Mouse (Mus musculus): ENCODE data around the gene Lrrc74a.

Lrrc74a gene

GRCm38 (mm10) chr12:86786149-86787019, 52.2 kb downstream of the Lrrc74a start:
- DNase-seq (ENCODE audit: low spot score in 2 of 2) = no peak

DNA sequence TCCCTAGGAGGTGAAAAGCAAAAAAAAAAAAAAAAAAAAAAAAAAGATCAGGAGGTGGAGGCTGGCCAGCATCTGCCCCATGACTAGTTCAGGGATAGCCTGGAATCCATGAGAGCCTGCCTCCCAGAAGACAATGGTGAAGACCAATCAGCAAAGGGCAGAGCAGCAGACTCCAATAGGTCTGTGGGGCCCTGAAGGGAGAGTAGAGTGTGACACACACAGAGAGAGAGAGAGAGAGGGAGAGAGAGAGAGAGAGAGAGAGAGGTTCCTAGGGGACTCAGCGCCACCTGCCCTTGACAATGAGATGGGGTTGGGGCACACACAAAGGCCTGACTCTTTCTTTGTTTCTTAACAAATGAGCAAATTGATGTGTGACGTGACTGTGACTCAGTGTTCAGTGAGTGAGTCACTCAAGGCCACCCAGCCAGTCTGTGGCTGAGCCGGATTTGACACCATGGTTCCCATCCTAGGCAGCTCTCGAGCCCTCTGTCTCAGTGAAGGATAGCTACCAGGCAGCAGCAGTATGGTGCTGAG, 52.9 kb downstream of the Lrrc74a start:
- no peak for DNase-seq (ENCODE audit: low spot score in 2 of 2)

DNA sequence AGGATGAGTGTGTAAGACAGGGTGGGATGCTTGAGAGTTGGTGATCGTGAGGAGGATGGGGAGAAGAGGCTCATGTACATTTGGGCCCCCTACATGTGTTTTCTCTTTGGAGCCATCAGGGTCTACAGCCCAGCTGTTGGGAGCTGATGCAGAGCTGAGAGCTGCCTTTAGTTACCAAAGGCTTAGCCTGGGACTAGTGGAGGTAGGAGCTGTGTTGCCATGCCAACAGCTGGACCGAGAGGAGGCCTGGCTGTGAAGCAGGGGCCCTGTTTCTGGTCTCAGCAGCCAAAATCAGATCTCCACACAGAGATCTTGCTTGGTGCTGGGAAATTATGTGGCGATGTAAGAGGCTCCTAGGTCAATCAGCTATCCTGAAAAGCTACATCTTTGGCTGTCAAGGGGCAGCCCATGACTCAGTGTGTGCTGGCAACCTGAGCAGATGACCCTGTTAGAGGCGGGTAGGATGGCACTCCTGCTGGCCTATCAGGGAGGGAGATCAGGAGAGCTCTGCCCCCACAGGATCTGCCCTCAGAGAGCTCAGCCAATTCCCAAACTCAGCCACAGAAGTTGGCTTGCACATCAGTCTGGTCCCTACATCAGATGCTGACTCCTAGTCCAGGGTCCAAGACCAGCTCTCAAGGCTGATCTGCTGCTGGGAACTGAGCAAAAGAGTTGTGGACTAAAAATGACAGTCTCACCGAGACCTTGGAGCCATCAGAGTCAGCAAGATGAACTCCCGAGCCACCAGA, 56.1 kb downstream of the Lrrc74a start:
- no peak for DNase-seq (ENCODE audit: low spot score in 2 of 2)

DNA sequence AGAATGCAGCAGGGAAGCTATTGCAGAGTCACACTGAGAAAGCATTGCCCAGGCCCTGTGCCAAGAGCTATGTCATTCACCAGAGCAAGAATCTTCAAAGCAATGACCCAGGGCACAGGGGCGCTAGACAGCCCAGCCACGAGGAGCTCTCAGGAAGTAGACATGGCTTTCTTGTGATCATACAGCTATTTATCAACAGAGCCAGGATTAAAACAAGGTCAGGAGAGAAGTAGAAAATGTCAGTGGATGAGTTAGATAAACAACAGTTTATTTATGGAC, 56.6 kb downstream of the Lrrc74a start:
- no peak for DNase-seq (ENCODE audit: low spot score in 2 of 2)

DNA sequence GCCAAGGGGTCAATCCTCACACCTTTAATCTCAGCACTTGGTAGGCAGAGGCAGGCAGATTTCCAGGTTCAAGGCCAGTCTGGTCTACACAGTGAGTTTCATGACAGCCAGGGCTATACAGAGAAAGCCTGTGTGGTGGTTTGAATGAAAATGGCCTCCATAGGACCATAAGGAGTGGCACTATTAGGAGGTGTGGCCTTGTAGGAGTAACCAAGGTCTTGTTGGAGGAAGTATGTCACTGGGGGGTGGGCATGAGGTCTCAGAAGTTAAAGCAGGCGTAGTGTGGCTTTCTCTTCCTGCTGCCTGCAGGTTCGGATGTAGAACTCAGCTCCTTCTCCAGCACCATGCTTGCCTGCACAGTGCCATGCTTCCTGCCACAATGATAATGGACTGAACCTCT, 57.8 kb downstream of the Lrrc74a start:
- no peak for DNase-seq (ENCODE audit: low spot score in 2 of 2)

- DNase-seq (ENCODE audit: low spot score in 2 of 2) = no peak
Observed at GRCm38 (mm10) chr12:86793830-86794229, 59.7 kb downstream of the Lrrc74a start.

DNA sequence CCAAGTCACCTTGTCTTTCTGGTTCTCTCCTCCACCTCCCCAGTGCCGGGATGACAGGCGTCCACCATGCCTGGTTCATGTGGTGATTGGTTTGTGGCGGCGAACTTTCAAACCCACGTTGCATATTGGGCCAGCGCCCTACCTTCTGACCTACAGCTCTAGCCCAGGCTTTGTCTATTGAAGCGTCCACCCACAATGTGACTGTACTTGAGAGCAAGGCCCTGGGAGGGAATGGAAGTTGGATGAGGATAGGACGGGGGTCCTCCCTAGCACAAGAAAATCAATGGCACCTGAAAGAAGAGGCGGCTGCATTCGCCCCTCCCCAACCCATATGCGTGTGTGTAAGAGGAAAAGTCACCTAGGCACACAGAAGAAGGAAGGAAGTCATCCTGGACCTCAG, 60.2 kb downstream of the Lrrc74a start:
- no peak for DNase-seq (ENCODE audit: low spot score in 2 of 2)

DNA sequence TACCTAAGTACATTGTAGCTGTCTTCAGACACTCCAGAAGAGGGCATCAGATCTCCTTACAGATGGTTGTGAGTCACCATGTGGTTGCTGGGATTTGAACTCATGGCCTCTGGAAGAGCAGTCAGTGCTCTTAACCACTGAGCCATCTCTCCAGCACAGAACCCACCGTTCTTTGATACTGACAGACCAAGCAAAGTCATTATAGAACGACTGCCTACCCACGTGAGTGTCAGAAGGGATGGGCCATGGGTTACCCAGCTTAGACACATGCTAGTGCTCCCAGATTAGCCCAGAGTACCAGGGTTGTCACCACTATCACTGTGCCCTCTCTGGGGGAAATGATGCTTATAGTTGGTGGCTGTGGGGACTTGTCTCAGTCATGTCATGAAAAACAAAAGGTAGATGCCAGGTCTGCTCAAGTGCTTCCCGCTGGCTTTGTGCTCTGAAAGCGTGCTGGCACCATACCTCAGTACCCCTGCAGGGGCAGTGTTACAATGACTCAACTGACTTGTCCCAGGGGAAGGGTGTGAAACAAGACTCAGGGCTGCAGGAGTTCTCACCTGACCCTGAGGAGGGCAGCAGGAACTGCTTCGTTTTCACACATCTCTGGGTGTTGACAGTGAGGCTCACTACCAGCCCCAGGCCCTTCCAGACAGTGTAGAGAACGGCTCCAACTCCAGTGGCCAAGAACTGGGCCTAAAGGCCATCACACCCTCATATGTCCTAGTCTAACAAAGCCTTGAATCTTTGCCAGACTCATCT, 61.1 kb downstream of the Lrrc74a start:
- DNase-seq (ENCODE audit: low spot score in 2 of 2) = peak in 1 of 2 experiments; percentile 35

- DNase-seq (ENCODE audit: low spot score in 2 of 2) = peak; percentile 78 to 91
Observed at GRCm38 (mm10) chr12:86795838-86796232, 61.7 kb downstream of the Lrrc74a start.

DNA sequence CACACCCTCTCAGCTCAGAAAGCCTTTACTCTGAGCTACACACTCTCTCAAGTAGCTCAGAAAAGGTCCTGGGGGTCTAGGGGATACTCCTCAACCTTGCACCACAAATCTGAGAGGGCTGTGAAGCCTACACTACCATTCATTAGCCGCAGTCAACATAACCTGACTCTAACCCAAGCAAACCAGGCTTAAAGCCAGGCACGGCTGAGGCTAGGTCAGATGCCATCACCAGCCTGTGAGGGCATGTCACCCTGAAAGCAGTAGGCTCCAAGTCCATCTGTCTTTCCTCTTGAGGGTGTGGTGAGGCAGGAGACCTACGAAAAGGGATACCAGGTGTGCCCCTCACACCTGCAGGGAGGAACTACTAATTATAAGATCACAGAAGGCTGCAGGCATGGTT, 62.2 kb downstream of the Lrrc74a start:
- no peak for DNase-seq (ENCODE audit: low spot score in 2 of 2)

GRCm38 (mm10) chr12:86797771-86798170, 63.6 kb downstream of the Lrrc74a start:
- DNase-seq (ENCODE audit: low spot score in 2 of 2) = no peak

GRCm38 (mm10) chr12:86798773-86799540, 64.8 kb downstream of the Lrrc74a start:
- peak; percentile 79 to 93 for DNase-seq (ENCODE audit: low spot score in 2 of 2)

DNA sequence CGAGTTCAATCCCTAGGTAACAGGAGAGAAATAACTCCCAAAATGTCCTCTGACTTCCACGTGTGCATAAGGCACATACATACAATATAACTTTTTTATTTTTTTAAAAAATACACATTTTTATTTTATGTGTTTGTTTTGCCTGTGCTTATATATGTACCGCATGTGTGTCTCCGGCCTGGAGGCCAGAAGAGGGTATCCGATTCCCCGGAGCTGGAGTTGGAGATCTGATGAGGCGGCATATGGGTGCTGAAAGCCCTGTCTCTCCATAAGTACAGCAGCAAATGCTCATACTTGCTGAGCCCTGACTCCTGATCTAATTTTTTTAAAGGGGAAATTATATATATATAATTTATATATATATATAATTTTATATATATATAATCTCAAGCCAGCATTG, 65.6 kb downstream of the Lrrc74a start:
- DNase-seq (ENCODE audit: low spot score in 2 of 2) = no peak

DNA sequence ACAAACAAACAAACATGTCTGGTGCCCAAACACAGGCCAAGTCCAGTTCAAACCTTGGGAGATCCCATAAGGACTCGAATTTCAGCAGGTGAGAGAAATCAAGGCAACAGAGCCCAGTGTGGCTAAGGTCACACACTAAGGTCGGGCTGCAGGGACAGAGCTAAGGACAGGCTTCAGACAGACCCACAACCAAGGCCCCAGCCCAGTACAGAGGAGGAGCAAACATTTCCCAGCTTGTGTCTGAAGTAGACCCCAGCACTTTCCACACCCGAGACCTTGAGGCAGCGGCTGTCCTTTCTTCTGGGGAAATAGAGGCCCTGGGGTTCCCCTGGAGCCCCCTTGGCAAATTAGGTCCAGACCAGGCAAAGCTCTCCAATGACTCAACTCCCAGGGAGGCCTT, 66.2 kb downstream of the Lrrc74a start:
- DNase-seq (ENCODE audit: low spot score in 2 of 2) = no peak

GRCm38 (mm10) chr12:86800765-86801147, 66.6 kb downstream of the Lrrc74a start:
- peak; percentile 66 to 73 for DNase-seq (ENCODE audit: low spot score in 2 of 2)

GRCm38 (mm10) chr12:86801148-86802004, 67.2 kb downstream of the Lrrc74a start:
- peak; percentile 72 to 82 for DNase-seq (ENCODE audit: low spot score in 2 of 2)

DNA sequence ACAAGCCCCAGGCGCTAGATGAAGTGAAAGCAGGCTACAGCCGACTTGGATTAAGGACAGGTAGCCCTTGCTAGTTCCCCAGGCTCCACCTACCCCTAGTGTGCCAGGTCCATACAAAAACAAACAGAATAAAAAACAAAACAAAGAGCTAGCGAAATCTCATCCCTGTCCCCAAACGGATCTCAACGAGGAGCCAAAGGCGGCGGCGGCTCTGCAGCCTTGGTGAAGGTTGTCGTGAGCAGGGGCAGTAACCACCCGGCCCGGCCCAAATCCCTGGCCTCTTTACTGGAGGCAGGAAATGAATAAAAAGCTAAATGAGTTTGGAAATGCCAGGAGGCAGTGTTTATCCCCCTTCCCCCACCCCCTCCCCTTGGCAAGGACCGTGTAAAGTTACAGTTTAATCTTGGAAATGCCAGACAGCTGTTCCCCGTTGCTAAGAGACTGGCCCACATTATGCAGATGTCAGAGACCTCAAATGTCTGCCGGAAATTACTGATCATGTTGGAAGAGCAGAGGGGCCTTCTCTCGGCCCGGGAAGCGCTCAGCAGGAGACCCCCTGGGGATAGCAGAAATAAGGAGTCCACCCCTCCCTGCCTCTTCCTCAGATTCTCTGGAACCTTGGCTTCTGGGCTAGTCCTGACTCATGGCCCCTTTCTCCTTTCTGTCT, 68.0 kb downstream of the Lrrc74a start:
- DNase-seq (ENCODE audit: low spot score in 2 of 2) = no peak

- no peak for DNase-seq (ENCODE audit: low spot score in 2 of 2)
Observed at GRCm38 (mm10) chr12:86802899-86803298, 68.7 kb downstream of the Lrrc74a start.

DNA sequence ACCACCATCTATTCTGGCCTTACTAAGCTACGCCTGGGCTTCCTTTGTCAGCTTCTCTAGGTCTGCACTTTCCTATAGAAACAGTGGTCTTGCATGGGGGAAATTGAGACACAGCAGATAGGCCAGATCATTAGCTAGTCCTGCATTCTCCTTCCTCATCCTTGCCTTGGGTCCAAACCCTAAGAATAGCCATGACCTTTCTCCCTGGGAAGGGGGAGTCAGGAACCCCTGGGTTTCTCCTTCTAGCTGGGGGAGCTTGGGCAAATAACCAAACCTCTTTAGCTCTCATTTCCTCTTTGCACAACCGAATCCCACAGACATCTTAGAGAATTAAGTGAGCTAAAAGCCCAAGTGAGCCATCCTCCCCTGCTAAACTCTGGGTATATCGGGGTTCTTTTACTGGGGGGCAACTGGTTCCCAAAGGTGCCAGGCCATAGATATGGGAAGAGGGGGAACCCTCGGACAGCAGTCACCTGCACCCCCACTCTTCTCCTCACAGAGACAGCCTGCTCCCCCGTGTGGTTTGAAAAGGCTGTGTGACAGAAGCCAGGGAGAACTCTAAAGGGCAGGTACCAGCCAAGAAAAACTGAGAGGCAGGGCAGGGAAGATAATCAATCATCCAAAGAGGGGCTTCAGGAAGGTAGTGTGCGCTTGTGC, 69.6 kb downstream of the Lrrc74a start:
- no peak for DNase-seq (ENCODE audit: low spot score in 2 of 2)

Data from spleen, postnatal 4 days (tissue).